Mouse (Mus musculus): ENCODE measurements around the gene Olfr975. TPM values are rescaled to one million over a fixed set of nuclear protein-coding genes. Genes with fewer than 3 reads are reported as not detected.
"Not testable (repeated sequence)": the region's sequence is repeated elsewhere in the genome, so short reads cannot be mapped to it uniquely, and the experiment has no call there.

Olfr975 gene
- not detected in 2 replicates for polyA plus RNA-seq (2016; fragmentation: Nextera tagmentation; extraction: Ambion mirVana)

DNA sequence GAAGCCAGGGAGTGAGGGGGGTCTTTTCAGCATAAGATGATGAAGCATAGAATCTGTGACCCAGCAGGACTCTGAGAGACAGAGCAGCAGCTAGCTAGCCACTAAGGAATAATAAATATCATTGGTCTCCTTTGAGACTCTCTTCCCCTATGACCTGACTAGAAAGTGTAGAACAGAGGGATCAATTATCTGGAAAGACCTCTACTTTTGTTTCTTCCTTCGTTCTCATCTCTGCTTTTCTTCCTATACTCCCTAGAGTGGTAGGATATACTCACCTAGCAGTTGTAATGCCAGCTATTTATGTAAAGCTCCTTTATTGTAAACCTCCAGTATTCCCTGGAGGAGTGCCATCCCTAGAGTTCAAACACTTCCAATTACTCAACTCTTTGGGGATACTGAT, at the start of gene Olfr975:
TSS of gene Olfr975 (minus strand) at position 101 of the 400 bp plus-strand sequence.
- no peak for DNase-seq (ENCODE audit: low spot score)
- no peaks in the 10 kb centered on the region for H3K4me1 ChIP-seq

DNA sequence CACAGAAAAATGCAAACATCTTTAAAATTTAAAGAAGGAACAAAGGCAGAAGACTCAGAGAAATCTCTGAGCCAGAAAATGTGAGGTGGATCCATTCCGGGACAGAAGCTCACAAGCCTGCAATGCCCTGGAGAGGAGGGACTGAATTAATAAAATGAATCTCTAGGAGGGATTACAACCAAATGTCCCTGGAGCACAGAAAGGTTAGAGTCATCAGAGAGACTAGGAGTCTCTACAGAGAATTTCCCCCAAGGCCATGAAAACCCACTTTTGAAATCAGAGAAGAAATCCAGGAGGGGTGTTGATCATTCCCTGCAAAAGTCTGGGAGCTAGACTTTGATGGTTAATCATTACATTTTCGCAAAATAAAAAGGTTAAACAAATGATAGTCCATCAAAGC, 40.0 kb upstream of the Olfr975 start, which contains the start of gene Olfr978:
TSS of gene Olfr978 (plus strand) at position 301 of the 400 bp plus-strand sequence.
- no peak within 1 kb of the TSS for H3K27ac ChIP-seq
- no peaks in the 10 kb centered on the region for H3K4me1 ChIP-seq
- no peaks in the 10 kb centered on the region for H3K27me3 ChIP-seq (ENCODE audit: low read depth, poor library complexity, severe bottlenecking)
- no peak within 1 kb of the TSS for H3K4me3 ChIP-seq
- no peak for DNase-seq (ENCODE audit: low spot score)
- 86% methylated on average over 2 of the region's 2 CpGs for WGBS
- no peaks in the 10 kb centered on the region for H3K36me3 ChIP-seq
- no peaks in the 10 kb centered on the region for H3K9me3 ChIP-seq (replicated peaks)

More for the DNA sequence above, at the start of gene Olfr975:
- no peaks in the 10 kb centered on the region for H3K9me3 ChIP-seq (replicated peaks)
- no peak within 1 kb of the TSS for H3K4me3 ChIP-seq
- no peaks in the 10 kb centered on the region for H3K27me3 ChIP-seq (ENCODE audit: low read depth, poor library complexity, severe bottlenecking)
- 74% methylated on average over 1 of the region's 1 CpGs for whole genome bisulfite sequencing
- no peak within 1 kb of the TSS for H3K27ac ChIP-seq
- H3K36me3 ChIP-seq = no peaks in the 10 kb centered on the region

DNA sequence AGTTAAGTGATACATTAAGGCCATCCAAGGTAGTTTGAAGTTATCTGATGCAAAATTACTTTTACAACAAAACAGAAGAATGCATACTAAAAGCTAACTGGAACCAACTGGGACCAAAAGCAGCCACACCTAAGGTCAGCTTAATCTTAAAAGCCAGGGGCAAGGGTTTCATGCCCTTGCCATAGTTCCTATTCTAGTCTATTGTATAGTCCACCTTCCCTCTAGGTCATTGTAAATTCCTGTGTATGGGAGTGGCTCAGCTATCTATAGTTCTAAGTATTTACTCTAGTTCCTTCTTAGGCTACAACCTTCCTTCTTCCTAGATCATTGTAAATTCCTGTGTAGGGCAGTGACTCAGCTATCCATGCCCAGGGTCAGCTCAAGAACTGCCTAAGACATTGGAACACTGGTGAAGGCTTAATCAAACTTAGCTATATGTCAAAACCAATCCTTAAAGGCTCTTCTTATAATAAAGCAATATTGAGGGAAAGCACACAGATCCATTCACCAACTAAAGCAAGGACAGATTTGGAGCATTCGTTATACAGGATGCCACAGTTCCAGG, 24.8 kb upstream of the Olfr975 start:
- H3K9me3 ChIP-seq (replicated peaks); H3K36me3 ChIP-seq; H3K4me3 ChIP-seq; H3K4me1 ChIP-seq; H3K27ac ChIP-seq; DNase-seq (ENCODE audit: low spot score); H3K27me3 ChIP-seq (ENCODE audit: low read depth, poor library complexity, severe bottlenecking): not testable (repeated sequence)
- 91% methylated on average over 1 of the region's 1 CpGs for WGBS

DNA sequence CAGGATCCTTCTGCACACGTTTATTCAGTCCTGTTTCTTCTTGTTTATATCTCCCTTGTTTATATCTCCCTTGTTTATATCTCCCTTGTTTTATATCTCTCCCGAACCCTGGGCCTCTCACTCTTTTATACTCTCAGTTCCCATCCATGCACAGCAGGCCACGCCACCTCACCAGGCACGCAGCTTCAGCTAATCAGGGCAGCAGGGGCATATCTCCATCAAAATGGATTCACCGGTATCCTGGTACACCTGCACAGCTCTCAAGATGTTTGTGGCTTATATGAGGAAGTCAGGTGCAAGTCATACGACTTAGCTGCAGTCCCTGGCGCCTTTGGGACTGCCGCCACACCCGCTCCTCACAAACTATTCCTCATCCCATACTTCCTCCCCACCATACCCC, 9.2 kb upstream of the Olfr975 start, which contains the start of gene Olfr976:
TSS of gene Olfr976 (minus strand) at position 101 of the 400 bp plus-strand sequence.
- H3K27ac ChIP-seq; H3K4me3 ChIP-seq; DNase-seq (ENCODE audit: low spot score); H3K36me3 ChIP-seq; H3K9me3 ChIP-seq (replicated peaks); H3K4me1 ChIP-seq; H3K27me3 ChIP-seq (ENCODE audit: low read depth, poor library complexity, severe bottlenecking): not testable (repeated sequence)
- WGBS = 86% methylated on average over 8 of the region's 9 CpGs

DNA sequence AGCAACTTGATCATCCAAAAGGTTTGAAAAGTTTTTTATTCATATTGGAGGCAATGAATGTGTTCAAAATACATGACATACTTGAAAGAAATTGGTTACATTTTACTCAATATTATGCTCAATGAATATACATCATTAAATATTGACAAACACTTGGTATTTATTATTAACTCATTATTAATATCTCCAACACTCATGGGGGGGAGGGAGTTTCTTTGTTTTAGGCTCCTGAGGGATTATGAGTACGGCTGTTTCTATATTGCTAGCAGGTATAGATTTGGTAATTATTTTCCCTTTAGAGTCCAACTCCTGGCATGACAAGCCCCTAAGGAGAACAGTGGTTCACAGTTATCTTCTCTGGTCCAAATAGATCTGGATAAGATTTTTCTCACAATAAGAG, 14.6 kb downstream of the Olfr975 start, which contains the start of gene Olfr974:
TSS of gene Olfr974 (plus strand) at position 301 of the 400 bp plus-strand sequence.
- DNase-seq (ENCODE audit: low spot score) = no peak
- H3K27me3 ChIP-seq (ENCODE audit: low read depth, poor library complexity, severe bottlenecking) = no peaks in the 10 kb centered on the region
- H3K27ac ChIP-seq = no peak within 1 kb of the TSS
- H3K9me3 ChIP-seq (replicated peaks) = no peaks in the 10 kb centered on the region
- 95% methylated on average over 1 of the region's 1 CpGs for WGBS
- no peak within 1 kb of the TSS for H3K4me3 ChIP-seq
- no peaks in the 10 kb centered on the region for H3K36me3 ChIP-seq
- H3K4me1 ChIP-seq = no peaks in the 10 kb centered on the region

DNA sequence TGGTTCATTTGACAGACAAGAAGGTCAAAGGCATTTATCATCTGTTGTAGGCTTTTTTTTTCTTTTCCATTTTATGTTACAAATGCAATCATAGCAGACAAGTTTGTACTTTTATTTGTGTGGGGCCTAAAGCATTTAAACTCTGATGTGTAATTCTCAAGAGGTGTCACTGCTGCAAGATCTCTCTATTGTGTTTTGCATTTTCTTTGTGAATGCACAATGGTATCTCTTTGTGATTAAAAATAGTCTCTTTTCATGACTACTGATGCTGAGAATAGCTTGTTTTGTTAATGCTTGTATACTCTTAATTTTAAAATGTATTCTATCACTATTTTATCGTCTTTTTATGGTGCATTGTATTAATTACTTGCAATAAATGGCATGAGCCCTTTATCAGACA, 23.0 kb downstream of the Olfr975 start:
- H3K9me3 ChIP-seq (replicated peaks); DNase-seq (ENCODE audit: low spot score); H3K27me3 ChIP-seq (ENCODE audit: low read depth, poor library complexity, severe bottlenecking); H3K27ac ChIP-seq; H3K4me3 ChIP-seq; H3K36me3 ChIP-seq; H3K4me1 ChIP-seq: not testable (repeated sequence)
- WGBS = 76% methylated on average over 1 of the region's 1 CpGs

DNA sequence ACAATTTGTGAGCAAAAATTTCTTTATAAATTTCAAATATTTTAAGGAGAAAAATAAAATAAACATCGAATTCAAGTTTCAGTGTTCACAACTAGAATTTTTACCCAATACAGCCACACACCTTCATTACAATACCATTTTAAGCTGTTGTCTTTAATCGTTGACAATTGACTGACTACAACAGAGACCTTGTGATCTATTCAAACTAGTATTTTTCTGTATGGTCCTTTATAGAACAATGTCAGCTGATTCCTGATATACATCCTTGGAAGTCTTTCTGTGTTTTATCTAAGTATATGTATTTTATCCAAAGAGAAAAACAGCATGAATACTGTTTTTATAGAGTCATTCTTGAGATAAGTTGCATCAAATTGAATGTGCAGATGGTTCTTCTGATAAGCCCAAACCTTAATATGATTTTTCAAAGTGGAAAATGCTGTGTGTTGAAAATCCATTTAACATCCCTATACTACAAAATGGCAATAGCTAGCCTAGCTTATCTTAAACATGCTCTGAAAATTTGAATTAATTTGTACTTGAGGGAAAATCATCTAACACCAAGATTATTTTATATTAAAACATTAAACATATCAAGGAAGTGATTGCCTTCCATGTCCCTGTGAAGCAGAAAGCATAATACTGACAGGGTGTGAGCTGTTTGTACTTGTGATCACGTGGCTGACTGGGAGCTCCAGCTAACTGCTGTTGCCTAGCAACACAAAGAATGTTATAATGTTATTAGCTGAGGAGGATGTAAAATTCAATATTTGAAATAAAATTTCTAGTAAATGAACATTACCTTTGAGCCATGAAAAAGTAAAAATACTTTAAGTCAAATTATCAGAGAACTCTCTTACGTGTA, 23.6 kb downstream of the Olfr975 start:
- DNase-seq (ENCODE audit: low spot score); H3K27ac ChIP-seq; H3K9me3 ChIP-seq (replicated peaks); H3K36me3 ChIP-seq; H3K4me3 ChIP-seq; H3K27me3 ChIP-seq (ENCODE audit: low read depth, poor library complexity, severe bottlenecking); H3K4me1 ChIP-seq: not testable (repeated sequence)
- no CpG with 5 or more reads among the region's 4 CpGs for WGBS

DNA sequence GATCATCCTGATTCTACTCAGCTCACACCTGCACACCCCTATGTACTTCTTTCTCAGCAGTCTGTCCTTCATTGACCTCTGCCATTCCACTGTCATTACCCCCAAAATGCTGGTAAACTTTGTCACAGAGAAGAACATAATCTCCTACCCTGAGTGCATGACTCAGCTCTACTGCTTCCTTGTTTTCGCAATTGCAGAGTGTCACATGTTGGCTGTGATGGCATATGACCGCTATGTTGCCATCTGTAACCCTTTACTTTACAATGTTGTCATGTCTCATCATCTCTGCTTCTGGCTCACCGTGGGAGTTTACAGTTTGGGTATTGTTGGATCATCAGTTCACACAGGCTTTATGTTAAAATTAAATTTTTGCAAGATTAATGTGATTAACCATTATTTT, 41.9 kb downstream of the Olfr975 start:
- Histone ChIP-seq H3K4me1 (no peaks in the 10 kb centered on the region), H3K9me3 (replicated peaks) (no peaks in the 10 kb centered on the region), H3K36me3 (no peaks in the 10 kb centered on the region), H3K27ac (no peak overlapping the region), H3K4me3 (no peak overlapping the region), H3K27me3 (ENCODE audit: low read depth, poor library complexity, severe bottlenecking) (no peaks in the 10 kb centered on the region)
- DNase-seq (ENCODE audit: low spot score) = no peak
- WGBS = 92% methylated on average over 3 of the region's 3 CpGs

DNA sequence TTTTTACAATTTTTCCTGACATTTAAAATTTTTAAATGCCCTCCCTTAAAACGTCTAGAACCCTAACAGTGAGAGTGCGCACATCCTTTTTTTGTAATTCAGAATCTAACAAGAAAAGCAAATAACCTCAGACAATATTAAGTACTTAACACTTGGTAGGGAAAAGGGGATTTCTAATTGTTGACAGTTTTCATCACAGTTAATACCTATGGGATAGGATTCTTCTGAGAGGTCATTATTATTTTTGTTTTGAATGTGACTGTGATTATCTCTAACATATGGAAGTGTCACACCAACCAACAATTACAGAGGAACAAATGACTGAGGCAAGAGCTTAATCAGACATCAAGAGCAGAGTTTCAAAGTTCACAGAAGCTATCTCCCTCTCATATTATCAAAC, 44.8 kb downstream of the Olfr975 start, which contains the start of gene Olfr229:
TSS of gene Olfr229 (plus strand) at position 301 of the 400 bp plus-strand sequence.
- no peak within 1 kb of the TSS for H3K27ac ChIP-seq
- 78% methylated on average over 2 of the region's 2 CpGs for WGBS

DNA sequence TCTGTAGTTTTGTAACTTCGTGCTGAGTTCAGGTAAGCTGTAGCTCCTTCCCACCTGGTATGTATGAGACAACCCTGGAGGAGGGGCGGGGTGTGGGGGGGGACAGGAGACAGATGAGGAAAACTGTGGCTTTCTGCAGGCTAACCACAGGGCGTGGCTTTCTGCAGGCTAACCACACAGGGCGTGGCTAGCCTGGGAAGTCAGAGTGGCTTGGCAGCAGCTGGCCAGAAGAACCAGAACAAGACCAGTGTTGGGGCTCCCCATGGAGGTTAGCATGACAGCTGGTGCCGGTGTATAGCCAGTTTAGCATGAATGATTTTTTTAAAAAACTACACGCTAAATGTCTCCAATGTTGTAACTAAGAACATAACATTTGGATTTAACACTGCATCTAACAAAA, 46.7 kb downstream of the Olfr975 start:
- Histone ChIP-seq H3K36me3 (no peaks in the 10 kb centered on the region), H3K27ac (no peak overlapping the region), H3K4me1 (no peaks in the 10 kb centered on the region), H3K27me3 (ENCODE audit: low read depth, poor library complexity, severe bottlenecking) (no peaks in the 10 kb centered on the region), H3K9me3 (replicated peaks) (no peaks in the 10 kb centered on the region), H3K4me3 (no peak overlapping the region)
- DNase-seq (ENCODE audit: low spot score) = no peak
- WGBS = 77% methylated on average over 6 of the region's 6 CpGs

More for the DNA sequence above, 44.8 kb downstream of the Olfr975 start, which contains the start of gene Olfr229:
- H3K27me3 ChIP-seq (ENCODE audit: low read depth, poor library complexity, severe bottlenecking) = no peaks in the 10 kb centered on the region
- no peak within 1 kb of the TSS for H3K4me3 ChIP-seq
- no peak for DNase-seq (ENCODE audit: low spot score)
- no peaks in the 10 kb centered on the region for H3K36me3 ChIP-seq
- H3K9me3 ChIP-seq (replicated peaks) = no peaks in the 10 kb centered on the region
- no peaks in the 10 kb centered on the region for H3K4me1 ChIP-seq

Other genes with a start within 250 kb of the Olfr975 start
- gene Olfr149, start 244.9 kb downstream of the Olfr975 start, polyA plus RNA-seq (2016; fragmentation: Nextera tagmentation; extraction: Ambion mirVana) = not detected in 2 replicates
- not detected in 2 replicates for gene Olfr965, start 240.7 kb downstream of the Olfr975 start, polyA plus RNA-seq (2016; fragmentation: Nextera tagmentation; extraction: Ambion mirVana)
- gene Olfr150, start 221.1 kb downstream of the Olfr975 start, polyA plus RNA-seq (2016; fragmentation: Nextera tagmentation; extraction: Ambion mirVana) = not detected in 2 replicates
- not detected in 2 replicates for gene Olfr967, start 205.8 kb downstream of the Olfr975 start, polyA plus RNA-seq (2016; fragmentation: Nextera tagmentation; extraction: Ambion mirVana)
- gene Olfr968, start 168.8 kb downstream of the Olfr975 start, polyA plus RNA-seq (2016; fragmentation: Nextera tagmentation; extraction: Ambion mirVana) = not detected in 2 replicates
- gene Olfr969, start 161.1 kb downstream of the Olfr975 start, polyA plus RNA-seq (2016; fragmentation: Nextera tagmentation; extraction: Ambion mirVana) = not detected in 2 replicates
- gene Olfr970, start 143.2 kb downstream of the Olfr975 start, polyA plus RNA-seq (2016; fragmentation: Nextera tagmentation; extraction: Ambion mirVana) = not detected in 2 replicates
- not detected in 2 replicates for gene Olfr971, start 115.2 kb downstream of the Olfr975 start, polyA plus RNA-seq (2016; fragmentation: Nextera tagmentation; extraction: Ambion mirVana)
- gene Olfr972, start 85.6 kb downstream of the Olfr975 start, polyA plus RNA-seq (2016; fragmentation: Nextera tagmentation; extraction: Ambion mirVana) = not detected in 2 replicates
- not detected in 2 replicates for gene Olfr229, start 44.7 kb downstream of the Olfr975 start, polyA plus RNA-seq (2016; fragmentation: Nextera tagmentation; extraction: Ambion mirVana)
- gene Olfr974, start 14.5 kb downstream of the Olfr975 start, polyA plus RNA-seq (2016; fragmentation: Nextera tagmentation; extraction: Ambion mirVana) = not detected in 2 replicates
- gene Olfr976, start 9.1 kb upstream of the Olfr975 start, polyA plus RNA-seq (2016; fragmentation: Nextera tagmentation; extraction: Ambion mirVana) = not detected in 2 replicates
- gene Olfr978, start 40.1 kb upstream of the Olfr975 start, polyA plus RNA-seq (2016; fragmentation: Nextera tagmentation; extraction: Ambion mirVana) = not detected in 2 replicates
- not detected in 2 replicates for gene Olfr979, start 51.4 kb upstream of the Olfr975 start, polyA plus RNA-seq (2016; fragmentation: Nextera tagmentation; extraction: Ambion mirVana)
- gene Olfr980, start 57.5 kb upstream of the Olfr975 start, polyA plus RNA-seq (2016; fragmentation: Nextera tagmentation; extraction: Ambion mirVana) = not detected in 2 replicates
- not detected in 2 replicates for gene Olfr981, start 69.4 kb upstream of the Olfr975 start, polyA plus RNA-seq (2016; fragmentation: Nextera tagmentation; extraction: Ambion mirVana)
- gene Olfr982, start 121.8 kb upstream of the Olfr975 start, polyA plus RNA-seq (2016; fragmentation: Nextera tagmentation; extraction: Ambion mirVana) = not detected in 2 replicates
- not detected in 2 replicates for gene Olfr983, start 141.5 kb upstream of the Olfr975 start, polyA plus RNA-seq (2016; fragmentation: Nextera tagmentation; extraction: Ambion mirVana)
- not detected in 2 replicates for gene Olfr984, start 162.2 kb upstream of the Olfr975 start, polyA plus RNA-seq (2016; fragmentation: Nextera tagmentation; extraction: Ambion mirVana)
- not detected in 2 replicates for gene Olfr985, start 178.1 kb upstream of the Olfr975 start, polyA plus RNA-seq (2016; fragmentation: Nextera tagmentation; extraction: Ambion mirVana)
- not detected in 2 replicates for gene Tmem225, start 196.1 kb upstream of the Olfr975 start, polyA plus RNA-seq (2016; fragmentation: Nextera tagmentation; extraction: Ambion mirVana)
- gene Olfr986, start 228.9 kb upstream of the Olfr975 start, polyA plus RNA-seq (2016; fragmentation: Nextera tagmentation; extraction: Ambion mirVana) = not detected in 2 replicates
- 7.5 and 8.4 TPM in 2 replicates for gene Zfp202, start 240.3 kb upstream of the Olfr975 start, polyA plus RNA-seq (2016; fragmentation: Nextera tagmentation; extraction: Ambion mirVana)

Measured in limb, embryonic 10.5 days (tissue).